Mouse (Mus musculus): Measurements from ENCODE around the gene Slc39a11. TPM values are rescaled to one million over a fixed set of nuclear protein-coding genes. Genes with fewer than 3 reads are reported as not detected.

The Slc39a11 gene
- 10 to 100 TPM; 23.9 to 26.0 TPM for total RNA-seq (2021)
- long read RNA-seq, experiment 1, transcript Slc39a11-202 (10 exons, 2,664 nt), result major isoform, 15 of 41 reads
- long read RNA-seq, experiment 1, partial matches to known transcripts, result 2 of 41 reads
- long read RNA-seq, experiment 1, other reads (novel, unspliced or antisense), result 22 of 41 reads
- long read RNA-seq, experiment 2, transcript Slc39a11-202 (10 exons, 2,664 nt), result major isoform, 34 of 87 reads
- long read RNA-seq, experiment 2, transcript Slc39a11-203 (10 exons, 2,688 nt), result minor isoform, 9 of 87 reads
- long read RNA-seq, experiment 2, partial matches to known transcripts, result 2 of 87 reads
- long read RNA-seq, experiment 2, other reads (novel, unspliced or antisense), result 42 of 87 reads

DNA sequence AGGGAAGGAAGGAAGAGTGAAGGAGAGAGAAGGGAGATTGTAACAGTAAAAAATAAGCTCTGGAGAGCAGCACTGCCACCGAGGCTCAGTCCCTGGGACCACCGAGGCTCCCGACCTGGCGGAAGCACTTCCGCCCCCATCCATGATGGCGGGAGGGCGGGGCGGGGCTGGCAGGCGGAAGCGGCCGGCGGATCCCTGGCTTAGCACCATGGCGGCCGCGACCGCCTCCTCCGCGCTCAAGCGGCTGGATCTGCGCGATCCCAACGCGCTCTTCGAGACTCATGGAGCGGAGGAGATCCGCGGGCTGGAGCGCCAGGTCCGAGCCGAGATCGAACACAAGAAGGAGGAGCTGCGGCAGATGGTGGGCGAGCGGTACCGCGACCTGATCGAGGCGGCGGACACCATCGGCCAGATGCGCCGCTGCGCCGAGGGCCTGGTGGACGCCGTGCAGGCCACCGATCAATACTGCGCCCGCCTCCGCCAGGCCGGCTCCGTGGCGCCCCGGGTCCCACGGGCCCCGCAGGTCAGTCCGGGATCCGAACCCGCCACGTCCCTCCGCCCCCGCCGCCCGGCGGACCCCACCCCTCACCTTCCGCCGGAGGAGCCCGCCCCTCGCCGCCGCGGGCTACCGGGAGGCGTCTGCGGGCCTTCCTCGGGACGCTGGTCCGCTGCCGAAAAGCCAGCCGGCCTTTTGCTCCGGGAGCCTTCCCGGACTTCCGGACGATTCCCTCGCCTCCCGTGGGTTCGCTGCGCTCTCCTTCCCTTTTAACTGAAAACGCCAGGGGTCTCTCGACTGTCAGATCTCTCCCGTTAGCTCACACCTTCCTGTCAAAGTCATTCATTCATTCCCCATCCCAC lies at the start of gene Slc39a11:
TSS of gene Slc39a11 (minus strand) at position 727 of the 858 bp plus-strand sequence.
- peak; percentile 39 to 43 for DNase-seq (ENCODE audit: low spot score in 2 of 2)

DNA sequence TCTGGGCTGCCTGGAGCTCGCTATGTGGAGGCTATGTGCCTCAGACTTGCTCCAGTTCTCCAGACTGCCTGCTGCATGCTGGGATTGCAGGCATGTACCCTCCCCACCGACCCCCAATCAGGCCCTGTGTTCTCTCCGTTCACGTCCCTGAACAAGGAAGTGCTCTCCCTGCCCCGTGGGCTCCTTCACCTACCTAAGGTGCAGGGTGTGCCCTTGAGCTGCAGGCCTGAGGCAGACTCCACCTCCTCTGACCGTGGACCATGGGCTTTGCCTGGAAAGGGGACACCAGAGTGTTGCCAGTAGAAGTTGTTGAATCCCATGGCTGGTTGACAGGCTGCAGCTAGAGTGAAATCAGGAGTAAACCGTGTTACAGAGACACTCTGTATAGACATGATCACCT lies 49.8 kb upstream of the Slc39a11 start:
- no peak for DNase-seq (ENCODE audit: low spot score in 2 of 2)

DNA sequence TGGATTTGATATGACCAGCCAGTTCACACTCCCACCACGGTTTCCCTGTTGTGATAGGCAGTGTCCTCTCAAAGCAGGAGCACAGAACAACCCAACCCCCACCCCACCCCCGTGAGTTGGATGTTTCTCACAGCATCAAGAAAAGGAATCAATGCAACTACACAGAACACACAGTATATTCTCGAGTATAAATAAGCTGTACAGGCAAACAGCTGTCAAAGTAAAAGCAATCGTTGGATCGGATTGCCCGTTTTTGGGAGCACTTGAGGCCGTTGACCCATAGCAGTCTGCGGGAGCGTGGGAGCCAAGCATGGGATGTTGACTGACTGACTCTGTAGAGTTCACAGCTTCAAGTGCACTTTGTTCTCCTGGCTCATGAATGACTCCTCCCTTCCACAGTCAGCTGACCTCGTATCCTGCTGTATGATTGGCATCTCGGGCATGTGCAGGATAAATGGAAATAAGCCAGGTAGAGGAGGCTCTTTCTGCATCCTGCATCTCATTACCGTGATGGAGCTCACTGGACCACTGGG lies 48.2 kb upstream of the Slc39a11 start:
- DNase-seq (ENCODE audit: low spot score in 2 of 2), result no peak

DNA sequence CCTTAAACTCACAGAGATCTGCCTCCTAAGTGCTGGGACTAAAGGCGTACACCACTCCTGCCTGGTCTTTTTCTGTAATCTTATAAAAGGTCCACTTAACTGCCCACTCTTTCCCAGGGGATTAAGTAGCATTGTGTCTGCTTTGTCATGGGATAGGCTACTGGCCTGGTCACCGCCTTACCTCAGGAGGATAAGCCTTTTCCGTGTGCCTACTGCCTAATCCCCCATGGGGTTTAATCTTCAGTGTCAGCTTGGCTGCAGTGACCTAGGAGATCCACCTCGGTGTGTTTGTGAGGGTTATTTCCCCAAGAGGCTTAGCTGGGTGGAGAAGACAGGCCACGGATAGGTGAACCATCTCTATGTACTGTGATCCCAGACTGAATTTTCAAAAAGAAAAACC lies 47.7 kb upstream of the Slc39a11 start:
- DNase-seq (ENCODE audit: low spot score in 2 of 2), result no peak

DNA sequence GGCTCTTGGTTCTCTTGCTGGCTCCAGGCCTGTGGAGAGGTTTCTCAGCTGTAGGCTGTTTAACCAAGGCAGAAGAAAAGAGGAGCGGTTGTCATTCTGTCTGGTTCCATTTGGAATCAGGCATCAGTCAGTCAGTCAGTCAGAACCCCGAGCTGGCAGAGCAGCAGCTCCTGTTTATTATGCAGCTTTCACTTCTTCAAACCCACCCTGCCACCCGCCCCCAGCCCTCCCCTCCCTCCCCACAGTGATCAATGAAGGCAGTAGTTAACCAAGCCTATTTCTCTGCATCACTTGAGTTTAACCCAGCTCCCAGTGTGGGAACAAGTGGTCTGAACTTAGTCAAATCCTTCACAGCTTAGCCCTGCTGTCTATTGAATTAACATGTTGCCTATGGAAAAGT lies 42.0 kb upstream of the Slc39a11 start:
- no peak for DNase-seq (ENCODE audit: low spot score in 2 of 2)

DNA sequence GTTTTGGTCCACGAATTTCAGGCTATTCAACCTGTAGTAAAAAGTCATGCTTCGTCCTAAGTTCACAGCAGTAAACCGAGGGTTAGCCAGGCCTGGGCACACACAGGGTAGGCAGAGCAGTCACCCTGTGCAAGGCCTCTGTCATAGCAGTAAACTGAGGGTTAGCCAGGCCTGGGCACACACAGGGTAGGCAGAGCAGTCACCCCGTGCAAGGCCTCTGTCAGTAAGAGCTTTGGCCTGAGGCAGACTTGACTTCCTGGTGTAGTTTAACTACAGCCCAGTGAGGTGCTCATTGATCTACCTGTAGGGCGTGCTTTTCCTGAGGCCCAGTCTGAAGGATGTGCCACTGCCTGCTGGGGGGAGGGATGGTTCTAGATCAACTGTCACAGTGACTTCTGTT lies 41.4 kb upstream of the Slc39a11 start:
- no peak for DNase-seq (ENCODE audit: low spot score in 2 of 2)

DNA sequence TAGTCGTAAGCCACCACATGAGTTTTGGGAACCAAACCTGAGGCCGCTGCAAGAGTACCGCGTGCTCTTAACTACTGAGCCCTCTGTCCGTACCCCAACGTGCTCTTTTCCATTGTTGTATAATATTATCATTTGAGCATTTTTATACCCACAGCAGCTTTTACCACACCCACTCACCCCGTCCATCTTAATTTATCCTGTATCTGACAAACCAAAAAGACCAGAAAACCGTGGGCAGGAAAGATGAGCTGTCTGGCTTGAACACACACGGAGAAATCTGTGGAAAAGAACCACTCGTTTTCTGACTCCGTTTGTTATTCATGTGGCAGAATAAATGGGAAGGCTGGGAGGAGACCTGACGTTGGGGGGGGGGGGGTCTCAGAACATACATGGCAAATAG lies 40.6 kb upstream of the Slc39a11 start:
- no peak for DNase-seq (ENCODE audit: low spot score in 2 of 2)

DNA sequence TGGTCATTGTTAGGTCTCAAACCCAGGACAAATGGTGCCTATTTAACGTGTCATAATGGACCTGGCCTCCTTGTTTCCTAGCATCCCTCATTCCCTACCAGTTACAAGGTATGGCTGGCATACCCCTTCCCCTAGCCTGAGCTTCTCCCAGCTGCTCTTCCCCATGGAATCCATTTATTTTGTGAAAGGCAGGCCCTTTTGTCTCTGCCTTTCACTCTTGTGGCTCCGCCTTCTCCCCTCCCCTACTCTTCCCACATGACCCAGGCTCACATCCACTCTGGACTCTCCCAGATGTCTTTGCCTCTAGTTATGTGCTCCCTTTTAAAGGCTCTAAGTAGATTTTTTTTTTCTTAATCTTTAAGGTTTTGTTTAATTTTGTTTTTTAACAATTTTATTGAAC lies 37.2 kb upstream of the Slc39a11 start:
- no peak for DNase-seq (ENCODE audit: low spot score in 2 of 2)

DNA sequence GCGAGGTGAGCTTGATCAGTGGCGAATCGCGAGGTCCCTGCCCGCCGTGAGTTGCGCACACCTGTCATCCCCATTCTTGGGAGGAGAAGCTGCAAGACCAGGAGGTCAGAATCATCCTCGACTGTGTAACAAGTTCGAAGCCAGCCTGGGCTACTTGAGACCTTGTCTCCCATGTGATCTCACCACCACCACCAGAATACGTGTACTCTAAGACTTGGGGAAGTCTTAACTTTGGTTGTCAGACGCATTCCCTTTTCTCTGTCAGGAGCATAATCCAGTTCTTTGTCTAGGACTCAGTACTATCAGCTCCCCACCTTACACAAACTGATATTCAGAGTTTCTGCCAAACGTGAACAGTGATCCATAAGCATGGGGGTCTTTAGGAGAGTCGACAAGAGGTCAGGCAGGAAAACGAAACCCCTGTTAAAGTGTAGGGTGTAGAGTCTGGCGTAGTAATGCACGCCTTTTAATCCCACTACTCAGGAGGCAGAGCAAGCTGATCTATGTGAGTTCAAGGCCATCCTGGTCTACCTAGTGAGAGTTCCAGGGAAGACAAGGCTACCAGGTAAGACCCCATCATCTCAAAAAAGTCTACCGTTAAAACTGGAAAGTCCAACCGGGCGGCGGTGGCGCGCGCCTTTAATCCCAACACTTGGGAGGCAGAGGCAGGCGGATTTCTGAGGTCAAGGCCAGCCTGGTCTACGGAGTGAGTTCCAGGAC lies 35.0 kb upstream of the Slc39a11 start:
- DNase-seq (ENCODE audit: low spot score in 2 of 2), result no peak

DNA sequence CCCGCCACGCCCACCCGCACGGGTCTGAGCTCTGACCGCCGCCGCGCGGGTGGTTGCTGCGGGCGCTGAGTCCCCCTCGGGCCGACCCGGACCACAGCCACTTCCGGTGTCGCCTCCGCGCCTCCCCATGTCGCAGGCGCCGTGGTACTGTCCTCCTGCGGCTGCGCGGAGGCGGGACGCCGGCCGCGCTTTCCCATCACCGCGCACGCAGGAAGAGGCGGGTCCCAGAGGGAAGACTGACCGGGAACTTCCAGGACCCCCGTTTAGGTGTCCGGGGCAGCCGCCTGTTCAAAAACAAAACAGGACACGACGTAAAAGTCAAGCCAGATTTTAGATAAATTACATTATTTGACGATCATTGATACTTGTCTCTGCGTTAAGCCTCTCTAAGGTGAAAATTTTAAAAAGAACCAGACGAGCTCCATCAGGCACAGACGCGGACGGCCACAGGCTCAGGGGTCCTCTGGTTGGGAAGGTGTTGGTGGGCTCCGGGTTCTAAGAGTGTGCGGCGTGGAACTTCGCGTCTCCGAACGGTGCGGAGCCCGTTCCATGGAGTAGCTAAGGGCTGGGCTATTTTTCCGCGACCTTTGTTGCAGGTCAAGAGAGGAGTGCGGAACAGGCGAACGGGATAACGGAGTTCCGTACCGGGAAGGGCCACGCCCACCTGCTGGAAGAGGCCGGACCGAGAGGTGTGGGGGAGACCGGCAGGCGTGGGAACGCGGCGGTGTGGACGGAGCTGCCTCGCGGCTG lies 34.3 kb upstream of the Slc39a11 start, which contains the start of the genes Fam104a and D11Wsu47e:
TSS of gene Fam104a (minus strand) at position 199 of the 750 bp plus-strand sequence.
TSS of gene D11Wsu47e (plus strand) at position 456 of the 750 bp plus-strand sequence.
- peak; percentile 84 to 92 for DNase-seq (ENCODE audit: low spot score in 2 of 2)

DNA sequence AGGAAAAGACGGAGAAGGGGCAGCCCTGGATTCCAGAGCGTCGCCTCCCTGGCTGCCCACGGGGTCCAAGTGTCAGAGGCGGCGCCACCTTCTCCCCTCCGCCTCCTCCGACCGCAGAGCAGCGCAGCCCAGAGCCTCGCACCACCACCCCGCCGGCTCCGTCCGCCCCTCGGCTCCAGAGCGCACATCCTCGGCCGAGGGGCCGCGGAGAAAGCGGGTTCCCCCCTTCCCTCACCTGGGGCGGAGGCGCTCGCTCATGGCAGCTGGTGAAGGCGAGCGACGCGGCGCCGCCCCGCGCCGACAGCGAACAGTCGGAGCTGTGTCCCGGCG lies 33.7 kb upstream of the Slc39a11 start:
- peak in 1 of 2 experiments; percentile 23 for DNase-seq (ENCODE audit: low spot score in 2 of 2)

DNA sequence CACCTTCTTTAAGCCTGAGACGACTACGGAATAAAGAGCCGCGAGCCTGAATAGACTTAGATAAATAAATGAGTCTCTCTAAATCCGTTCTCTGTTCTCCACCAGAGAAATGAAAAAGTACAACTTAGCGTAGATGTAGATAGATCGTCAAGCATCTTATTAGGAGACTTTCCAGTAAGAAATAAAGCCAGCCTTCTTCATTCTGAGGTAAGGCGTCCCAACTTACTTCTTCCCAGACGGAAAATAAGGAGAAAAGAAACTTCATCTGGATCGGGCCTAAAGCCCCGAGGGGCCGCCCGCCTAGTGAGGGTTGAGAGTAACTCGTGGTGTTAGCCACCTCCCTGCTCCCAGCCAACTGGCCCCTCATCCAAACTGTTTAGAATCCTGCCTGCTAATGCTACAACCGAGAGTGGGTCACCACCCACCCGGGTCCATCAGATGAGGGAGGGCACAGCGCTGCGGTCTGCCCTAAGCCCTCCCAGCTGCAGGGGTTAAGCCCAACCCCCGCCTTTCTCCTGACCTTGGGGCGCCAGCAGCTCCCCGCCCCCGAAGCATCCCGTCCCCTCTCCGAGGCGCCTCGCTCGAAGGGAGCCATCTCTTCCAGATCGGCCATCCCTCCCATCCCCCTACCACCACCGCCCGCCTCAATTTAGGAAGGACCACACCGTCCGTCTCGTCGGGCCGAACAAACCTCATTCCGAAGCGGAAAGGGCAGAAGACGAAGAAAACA lies 33.2 kb upstream of the Slc39a11 start:
- DNase-seq (ENCODE audit: low spot score in 2 of 2), result peak; percentile 50 to 51

DNA sequence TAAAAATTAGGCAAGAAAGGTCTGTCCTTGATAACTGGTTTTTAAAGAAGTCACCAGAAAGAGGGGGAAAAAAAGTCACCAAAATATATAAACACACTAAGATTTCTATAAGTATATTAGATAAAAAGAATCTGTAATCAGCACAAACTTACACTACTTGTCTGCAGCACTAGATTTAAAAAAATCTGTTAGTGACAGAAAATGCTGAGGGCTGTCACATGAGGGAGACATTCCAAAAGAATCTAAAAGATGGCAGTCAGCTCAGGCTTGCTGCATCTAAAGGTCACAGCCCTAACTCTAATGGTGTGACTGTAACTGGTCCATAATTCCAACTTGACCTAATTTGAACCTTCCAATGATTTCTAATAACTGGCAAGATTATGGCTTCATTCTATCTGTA lies 32.1 kb upstream of the Slc39a11 start:
- no peak for DNase-seq (ENCODE audit: low spot score in 2 of 2)

DNA sequence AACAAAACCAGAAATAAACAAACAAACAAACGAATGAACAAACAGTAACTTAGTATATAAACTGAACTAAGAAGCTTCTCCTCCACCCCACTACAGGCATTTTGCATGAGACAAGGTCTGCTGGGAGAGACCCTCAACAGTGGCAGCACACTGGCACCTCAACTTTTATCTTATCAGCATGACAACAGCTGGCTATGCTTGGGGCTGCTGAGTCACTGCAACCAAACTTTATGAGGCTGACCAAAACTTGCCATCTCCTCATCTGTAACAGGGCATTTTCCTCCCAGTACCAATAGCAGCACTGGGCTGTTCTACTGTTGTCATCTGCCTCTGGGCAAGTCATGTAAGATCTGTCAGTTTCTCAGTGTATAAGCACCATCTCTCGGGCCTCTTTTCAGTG lies 31.1 kb upstream of the Slc39a11 start:
- no peak for DNase-seq (ENCODE audit: low spot score in 2 of 2)

DNA sequence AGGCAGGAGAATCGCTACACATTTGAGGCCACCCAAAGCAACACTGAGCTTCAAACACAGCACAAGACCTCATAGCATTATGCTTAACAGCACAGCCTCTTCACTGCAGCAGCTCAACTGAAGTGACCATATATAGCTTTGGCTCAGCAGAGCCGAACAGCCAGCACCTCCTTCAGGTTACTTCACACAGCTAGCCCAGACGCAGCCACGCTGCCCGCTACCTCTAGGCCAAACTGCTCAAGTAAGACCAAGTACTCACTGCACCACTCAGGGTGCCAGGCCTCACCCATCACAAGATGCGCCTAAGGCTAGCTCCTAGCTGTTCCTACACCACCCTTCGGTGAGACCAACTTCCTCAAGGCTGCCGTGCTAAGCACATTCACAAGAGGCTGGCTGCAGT lies 28.5 kb upstream of the Slc39a11 start:
- no peak for DNase-seq (ENCODE audit: low spot score in 2 of 2)

DNA sequence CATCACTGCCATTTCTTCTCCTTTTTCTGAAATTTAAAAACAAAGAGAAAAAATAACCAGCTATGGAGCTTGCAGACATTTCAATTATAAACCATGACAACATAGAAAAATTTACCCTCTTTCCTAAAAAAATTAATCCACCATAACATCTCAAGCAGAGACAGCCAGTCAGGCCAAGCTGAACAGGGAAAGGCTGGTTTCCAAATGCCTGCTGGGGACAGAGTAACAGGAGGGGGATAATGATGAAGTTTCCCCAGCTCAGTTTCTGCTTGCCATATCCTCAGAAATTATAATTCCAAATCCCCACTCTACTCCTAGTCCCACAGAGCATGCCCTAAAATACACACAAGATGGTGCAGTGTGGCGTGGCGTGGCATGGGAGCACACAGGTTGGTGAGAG lies 27.5 kb upstream of the Slc39a11 start:
- no peak for DNase-seq (ENCODE audit: low spot score in 2 of 2)

DNA sequence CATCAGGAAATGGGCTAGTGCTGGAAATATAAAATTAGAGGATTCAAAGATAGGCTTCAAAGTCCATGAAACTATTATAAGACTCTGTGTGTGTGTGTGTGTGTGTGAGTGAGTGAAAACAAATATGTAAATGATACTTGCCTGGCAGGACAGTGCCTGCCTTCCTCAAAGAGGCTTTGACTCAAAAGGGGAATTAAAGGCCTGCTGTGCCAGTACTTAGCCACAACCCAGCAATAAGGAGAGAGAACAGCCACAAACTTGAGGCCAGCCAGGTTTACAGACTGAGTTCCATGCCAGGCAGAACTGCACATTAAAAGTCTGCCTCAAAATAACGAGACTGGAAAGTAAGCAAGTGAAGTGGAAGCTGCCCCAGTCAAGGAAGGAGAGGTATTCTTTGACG lies 27.0 kb upstream of the Slc39a11 start:
- no peak for DNase-seq (ENCODE audit: low spot score in 2 of 2)

DNA sequence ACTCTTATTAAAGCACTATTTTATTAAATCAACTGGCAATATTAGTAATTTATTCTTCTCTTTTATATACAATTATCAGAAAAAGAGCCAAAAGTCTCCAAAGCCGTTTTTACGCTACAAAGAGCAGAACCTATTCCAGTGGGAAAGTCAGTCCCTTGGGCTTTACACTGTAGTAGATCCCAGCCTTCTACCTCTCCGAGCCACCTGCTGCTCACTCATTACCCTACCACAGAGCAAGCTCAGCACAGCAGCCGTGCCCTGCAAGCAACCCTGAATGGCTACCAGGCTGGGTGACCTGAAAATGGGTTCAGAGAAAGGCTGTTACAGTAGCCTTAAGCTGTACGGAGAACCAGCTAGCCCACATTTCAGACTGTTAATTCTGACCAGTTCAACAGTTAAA lies 24.7 kb upstream of the Slc39a11 start:
- DNase-seq (ENCODE audit: low spot score in 2 of 2), result no peak

DNA sequence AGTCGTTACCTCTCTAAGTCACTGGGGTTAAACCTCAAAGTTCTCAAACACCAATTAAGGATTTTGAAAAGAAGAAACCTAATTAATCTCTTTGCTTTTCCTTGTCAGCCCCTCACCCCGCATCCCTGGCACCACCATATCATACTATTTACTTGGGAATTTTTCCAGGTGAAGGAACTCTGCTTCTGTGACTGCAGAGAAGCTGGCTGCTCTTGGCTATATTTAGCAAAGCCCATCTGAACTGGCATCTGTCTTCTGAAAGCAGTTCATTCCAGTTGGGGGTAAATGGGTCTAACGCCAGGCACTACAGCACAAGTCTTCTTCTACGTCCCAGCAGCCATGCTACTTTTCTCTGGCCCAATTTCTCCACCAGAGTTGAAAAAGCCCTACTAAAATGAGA lies 23.7 kb upstream of the Slc39a11 start:
- no peak for DNase-seq (ENCODE audit: low spot score in 2 of 2)

DNA sequence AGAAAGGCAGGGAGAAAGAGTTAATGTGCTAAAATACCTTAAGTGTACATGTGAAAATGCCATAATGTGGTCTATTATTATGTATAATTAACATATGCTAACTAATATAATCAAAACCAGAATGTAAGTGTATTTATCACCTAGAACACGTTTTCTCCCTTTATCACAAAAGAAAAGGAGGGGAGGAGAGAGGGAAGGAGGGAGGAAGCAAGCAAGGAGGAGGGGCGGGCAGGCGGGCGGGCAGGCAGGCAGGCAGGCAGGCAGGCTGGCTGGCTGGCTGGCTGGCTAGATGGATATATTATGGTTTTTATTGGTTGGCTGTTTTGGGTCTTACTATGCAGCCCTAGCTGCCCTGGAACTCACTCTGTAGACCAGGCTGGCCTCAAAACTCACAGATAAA lies 19.8 kb upstream of the Slc39a11 start:
- DNase-seq (ENCODE audit: low spot score in 2 of 2), result no peak
